Mouse (Mus musculus) c-Kit-positive CD71-negative TER-119-negative erythroid progenitor cells, embryonic 14.5 days (primary cell): ENCODE measurements around the gene Sdk1.

Source experiments
- DNase-seq: peaks from one replicate; pipeline ENCODE4 v3.0.0-alpha.2; 2013; ENCODE audit warnings: low read depth

Sdk1 gene

GRCm38 (mm10) chr5:141896402-141896801, 655.1 kb downstream of the Sdk1 start:
- DNase-seq = no peak

DNA sequence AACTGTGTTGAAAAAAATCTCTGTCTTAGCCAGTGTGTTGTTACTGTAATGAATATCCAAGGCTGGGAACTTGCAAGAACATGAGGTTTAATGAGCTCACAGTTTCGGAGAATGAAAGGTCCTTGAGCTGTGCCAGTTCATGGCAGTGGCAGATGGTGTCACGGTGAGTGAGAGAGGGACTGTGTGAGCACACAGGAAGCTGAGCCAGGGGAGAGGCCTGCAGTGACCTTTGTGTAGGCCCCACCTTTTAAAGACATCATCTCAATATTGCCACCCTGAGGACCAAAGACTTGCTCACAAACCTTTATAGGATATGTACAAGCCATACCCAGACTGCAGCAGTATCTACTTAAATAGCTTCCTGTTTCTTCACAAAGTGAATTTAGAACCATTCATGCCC, 656.2 kb downstream of the Sdk1 start:
- no peak for DNase-seq

DNA sequence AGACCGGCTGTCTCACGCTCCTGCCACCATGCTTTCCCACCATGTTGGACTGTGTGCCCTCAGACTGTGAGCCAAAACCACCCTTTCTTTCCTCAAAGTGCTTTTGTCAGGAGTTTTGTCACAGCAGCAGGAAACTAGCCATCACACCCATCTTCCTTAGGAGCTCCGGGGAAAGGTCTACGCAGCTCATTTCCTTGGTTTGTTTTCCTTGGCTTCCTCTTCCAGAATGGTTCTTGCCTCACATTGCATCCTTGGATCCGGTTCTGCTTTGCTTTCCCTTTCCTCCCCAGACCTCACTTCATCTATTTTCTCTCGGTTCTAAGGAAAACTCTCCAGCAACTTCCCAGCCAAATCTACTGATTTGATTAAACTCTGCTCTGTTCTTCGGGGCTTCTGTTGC, 658.5 kb downstream of the Sdk1 start:
- DNase-seq = no peak

- no peak for DNase-seq
Observed at GRCm38 (mm10) chr5:141902544-141903250, 661.4 kb downstream of the Sdk1 start.

DNA sequence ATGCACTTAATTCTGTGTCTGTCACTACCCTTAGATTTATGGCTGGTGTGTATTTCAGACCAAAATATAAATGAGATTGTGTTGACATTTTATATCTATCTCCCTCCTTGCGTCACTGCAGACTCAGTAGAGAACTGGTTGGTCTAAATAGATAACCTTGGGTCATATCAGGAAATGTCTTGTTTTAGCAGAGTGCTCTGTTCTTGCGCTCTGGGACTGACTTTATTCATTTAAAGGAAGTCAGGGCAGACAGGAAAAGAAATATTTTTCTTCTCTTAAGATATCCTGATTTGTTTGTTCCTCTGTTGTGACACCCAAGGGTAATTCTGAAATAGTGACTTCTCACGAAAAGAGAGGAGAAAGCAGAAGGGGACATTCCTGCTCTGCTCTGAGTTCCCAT, 669.2 kb downstream of the Sdk1 start:
- DNase-seq = no peak

DNA sequence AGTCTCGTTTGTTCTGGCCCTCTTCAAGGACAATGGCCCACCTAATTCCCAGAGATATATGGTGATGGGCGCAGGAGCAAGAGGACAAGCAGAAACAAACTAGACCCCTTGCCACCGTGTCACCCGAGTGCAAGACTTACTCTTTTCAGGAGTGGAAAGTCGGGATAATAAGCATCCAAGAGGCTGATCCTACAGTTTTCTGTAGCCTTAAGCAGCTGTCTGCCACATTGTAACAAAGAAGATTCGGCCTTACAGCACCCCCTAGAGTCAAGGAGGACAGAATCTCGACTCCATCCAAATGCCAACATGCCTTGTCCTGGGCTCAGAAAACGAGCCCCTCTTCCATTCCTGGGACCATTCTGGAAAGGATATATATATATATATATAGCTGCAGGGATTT, 669.6 kb downstream of the Sdk1 start:
- no peak for DNase-seq

DNA sequence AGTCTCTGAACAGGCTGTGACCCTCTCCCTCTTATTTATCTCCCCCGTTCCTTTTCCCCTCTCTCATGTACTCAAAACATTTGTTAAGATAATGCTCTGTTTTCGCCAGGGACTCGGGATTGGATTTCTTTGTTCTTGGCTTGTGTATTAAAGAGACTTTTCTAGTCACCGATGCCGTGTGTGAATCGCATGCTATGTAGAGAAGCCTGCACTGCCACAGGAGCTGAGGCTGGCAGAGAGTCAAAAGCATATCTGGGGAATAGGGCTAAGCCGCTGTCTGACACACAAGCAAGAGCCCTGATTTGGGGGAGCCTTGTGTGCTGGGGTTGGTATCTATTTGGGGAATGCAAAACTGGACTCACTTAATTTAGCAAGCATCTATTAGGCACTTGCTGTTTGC, 671.6 kb downstream of the Sdk1 start:
- DNase-seq = no peak

- no peak for DNase-seq
Observed at GRCm38 (mm10) chr5:141916954-141917353, 675.7 kb downstream of the Sdk1 start.

DNA sequence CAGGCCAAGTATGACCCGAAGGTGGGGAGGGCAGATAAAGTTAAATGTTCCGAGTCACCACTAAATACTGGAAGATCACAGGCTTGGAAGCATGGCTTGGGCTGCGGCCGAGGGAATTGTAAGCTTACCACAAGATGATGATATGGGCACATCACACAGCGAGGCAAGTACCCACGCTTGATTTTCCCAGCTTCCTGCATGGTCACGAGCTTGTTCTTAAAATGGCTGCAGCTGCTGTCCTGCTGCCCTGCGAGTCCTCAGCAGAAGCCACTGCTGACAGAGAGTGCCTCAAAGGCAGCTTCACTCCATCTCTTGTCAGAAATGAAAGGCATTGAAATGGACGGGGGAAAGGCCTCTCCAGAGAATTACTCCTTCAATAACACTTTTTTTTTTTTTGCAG, 697.7 kb downstream of the Sdk1 start:
- DNase-seq = no peak

GRCm38 (mm10) chr5:141940636-141941035, 699.3 kb downstream of the Sdk1 start:
- DNase-seq = no peak

DNA sequence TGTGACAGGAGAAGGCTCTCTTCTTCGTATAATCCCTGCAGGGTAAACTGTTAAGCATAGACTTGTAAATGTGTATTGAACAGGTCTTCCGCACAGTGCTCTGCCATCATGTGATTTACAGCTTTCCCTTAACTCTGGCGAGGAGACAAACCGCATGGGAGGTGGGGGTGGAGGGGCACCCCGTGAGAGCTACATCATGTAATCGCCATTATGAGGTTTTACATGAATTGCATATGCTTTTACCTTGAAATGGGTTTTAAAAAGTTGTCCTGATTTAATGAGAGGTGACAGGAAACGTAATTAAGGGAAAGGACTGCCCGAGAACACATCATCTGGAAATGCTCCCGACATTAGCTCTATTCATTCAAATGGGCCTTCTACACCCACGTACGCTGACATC, 709.5 kb downstream of the Sdk1 start:
- no peak for DNase-seq

DNA sequence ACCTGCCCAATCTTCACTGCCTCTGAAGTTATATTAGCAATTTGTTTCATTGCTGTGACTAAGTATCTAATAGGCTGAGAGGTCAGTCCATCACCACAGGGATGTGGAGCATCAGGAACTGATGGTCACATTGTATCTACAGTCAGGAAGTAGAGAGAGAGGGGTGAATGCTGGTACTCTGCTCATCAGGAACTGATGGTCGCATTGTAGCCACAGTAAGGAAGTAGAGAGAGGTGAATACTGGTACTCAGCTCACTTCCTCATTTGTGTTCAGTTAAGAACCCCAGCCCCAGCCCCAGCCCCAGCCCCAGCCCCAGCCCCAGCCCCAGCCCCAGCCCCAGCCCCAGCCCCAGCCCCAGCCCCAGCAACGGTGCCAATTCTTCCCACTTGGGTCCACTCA, 711.0 kb downstream of the Sdk1 start:
- DNase-seq = no peak

DNA sequence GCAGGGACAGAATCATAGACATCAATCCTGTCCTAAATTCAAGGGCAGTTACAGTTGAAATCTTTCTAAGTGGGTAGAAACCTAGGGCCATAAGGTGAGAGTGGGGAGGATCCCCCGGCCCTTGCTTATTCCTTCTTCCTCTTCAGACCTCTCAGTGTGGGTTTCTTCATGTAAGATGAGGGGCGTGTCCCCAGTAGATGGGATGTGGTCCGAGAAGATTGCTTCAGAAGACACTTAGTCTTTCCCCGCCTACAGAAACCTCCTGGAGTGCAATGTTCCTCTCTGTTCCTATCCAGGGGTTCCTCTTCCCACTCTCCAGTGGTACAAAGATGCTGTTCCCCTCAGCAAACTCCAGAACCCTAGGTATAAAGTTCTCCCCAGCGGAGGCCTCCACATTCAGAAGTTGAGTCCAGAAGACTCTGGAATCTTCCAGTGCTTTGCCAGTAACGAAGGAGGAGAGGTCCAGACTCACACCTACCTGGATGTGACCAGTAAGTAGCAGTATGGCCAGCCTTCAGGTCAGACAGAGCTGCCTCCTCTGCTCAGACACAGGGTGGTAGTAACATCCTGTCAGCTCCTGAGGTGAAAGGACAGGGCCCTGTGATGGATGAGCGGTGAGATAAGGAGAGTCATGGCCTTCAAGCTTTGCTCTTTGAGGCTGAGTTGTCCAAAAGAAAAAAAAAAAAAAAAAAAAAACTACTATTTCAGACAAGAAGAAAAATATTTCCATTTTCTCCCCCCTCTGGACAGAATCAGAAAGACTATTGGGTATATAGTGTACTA, 711.6 kb downstream of the Sdk1 start:
- DNase-seq = no peak

DNA sequence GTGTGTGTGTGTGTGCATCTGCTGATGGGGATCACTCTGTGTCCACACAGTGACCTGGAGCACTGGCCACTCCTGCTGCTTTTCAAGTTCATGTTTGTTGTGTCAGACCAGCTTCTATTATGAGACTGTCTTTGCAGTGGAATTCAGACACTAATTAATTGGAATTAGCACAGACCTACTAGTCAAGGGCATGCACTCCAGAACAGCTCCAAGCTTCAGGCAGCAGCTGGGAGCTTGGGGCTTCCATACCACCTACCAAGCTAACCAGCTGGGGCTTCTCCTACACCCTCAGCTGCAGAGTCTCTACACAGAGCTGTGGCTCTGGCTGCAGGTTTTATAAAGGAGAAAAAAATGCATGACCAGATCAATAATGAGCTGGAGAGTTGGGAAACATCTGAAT, 729.8 kb downstream of the Sdk1 start:
- no peak for DNase-seq

- DNase-seq = no peak
Observed at GRCm38 (mm10) chr5:141979511-141979910, 738.2 kb downstream of the Sdk1 start.

DNA sequence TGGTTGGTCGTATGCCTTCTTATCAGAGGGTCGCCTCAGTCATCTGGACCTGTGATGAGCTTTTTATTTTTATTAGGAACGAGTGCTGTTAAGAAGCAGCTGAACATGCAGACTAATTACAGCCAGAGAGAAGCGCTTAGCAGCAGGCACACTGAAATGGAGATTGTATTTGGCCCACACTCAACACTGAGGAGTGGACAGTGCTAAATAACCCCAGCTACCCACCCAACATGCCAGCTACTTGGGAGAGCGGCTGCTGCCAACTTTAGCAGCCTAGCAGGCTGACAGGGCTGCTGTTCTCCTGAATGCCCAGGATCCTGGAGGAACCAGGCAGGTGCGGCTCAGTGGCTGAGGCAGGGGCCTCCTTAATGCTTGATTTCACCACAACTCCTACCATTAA, 739.5 kb downstream of the Sdk1 start:
- no peak for DNase-seq

GRCm38 (mm10) chr5:141984322-141984721, 743.0 kb downstream of the Sdk1 start:
- no peak for DNase-seq

DNA sequence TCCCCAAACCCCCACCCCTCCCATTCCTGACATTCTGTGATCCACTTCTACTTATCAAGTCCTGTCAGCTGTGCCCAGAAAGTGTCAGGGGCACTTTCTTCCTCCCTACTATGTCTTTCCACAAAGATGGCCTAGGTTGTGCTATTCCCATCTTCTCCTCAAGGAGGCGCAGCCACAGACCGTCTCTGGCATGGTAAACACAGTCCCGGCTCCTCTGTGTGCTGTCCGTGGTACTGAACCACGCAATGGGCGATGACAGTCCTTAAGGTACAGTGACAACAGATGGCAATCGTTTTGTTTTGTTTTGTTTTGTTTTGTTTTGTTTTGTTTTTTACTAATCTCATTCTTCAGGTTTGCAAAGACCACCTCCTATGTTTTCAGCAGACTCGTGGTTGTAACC, 743.7 kb downstream of the Sdk1 start:
- peak; percentile 78 for DNase-seq

DNA sequence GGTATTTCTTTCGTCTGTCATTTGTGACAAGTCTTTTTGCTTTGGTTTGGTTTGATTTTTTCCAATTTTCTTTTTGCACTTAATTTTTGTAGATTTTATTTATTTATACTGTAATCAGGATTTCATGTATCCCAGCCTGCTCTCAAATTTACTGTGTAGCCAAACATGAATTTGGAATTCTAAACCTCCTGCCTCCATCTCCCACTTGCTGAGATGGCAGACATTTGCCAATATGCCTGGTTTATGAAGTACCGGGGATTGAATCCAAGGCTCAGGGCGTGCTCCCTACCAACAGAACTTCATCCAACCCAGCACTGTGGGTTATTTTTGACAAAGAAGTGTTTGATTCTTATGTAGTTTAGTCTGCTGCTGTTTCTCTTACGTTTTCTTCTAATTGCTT, 744.3 kb downstream of the Sdk1 start:
- DNase-seq = no peak

DNA sequence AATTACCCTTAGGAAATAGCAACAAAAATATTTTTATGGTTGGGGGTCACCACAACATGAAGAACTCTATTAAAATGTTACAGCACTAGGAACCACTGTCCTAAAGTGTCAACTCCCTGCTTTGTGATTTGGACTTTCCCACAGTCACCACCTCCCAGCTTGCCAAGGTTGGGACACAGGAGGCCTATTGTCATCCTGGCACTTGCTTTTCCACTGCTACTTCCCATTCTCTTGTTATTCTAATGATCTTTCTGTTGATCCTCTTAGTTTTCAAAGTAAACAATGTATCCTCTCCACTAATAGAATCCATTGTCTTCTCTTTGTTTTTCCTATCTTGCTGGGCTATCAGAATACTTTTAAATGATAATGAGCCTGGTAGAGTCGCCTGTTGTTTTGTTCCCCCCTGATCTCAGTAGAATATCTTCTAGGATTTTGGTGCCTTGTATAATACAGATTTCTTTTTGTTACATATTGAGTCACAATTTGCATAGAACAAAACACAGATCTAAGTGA, 746.1 kb downstream of the Sdk1 start:
- DNase-seq = no peak

GRCm38 (mm10) chr5:141988685-141989084, 747.4 kb downstream of the Sdk1 start:
- DNase-seq = no peak

DNA sequence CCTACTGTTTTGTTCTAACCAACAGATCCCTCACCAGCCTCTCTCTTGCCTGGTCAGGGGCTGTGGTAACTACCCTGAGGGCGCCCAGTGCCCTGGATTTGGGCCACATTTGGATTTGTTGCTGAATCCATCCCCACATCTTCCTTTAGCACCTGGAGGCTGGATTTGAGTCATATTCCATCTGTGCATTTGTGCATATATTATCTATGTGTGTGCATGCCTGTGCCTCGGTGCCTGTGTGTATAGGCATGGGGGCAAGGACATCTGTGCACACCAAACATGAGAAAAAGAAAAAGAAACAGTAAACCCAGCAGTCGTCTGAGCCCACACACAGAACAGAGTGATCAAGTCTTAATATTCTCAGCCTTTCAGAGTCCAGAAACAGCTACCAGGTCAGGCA, 752.9 kb downstream of the Sdk1 start:
- no peak for DNase-seq

GRCm38 (mm10) chr5:142000247-142000646, 759.0 kb downstream of the Sdk1 start:
- DNase-seq = no peak

DNA sequence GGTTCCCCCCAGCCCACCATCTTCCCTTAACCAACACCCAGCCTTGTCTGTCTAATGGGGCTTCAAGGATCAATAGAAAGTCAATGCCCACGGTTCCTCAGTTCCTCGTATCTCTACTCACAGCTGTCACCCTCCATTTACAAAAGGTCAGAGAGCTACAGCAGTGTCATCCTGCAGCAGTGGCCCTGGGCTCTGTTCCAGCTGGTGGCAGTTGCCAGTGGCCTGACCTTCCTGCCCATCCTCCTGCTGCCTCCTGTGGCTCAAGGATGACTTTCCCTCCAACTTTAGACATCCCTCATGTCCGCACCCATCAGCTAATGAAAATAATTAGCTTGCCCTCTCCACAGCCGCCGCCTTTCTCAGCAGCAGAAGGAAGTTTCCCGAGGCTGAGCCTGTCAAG, 759.8 kb downstream of the Sdk1 start:
- DNase-seq = no peak
